Mouse (Mus musculus): ENCODE results near the gene Gm11549. TPM values are rescaled to one million over a fixed set of nuclear protein-coding genes. Genes with fewer than 3 reads are reported as not detected.
A peak's percentile ranks its signal among the peaks of the same experiment; 100 is the strongest.

Gm11549 gene
- polyA plus RNA-seq, 1 experiment from 2014 or later: 0.33 TPM

- H3K27me3 ChIP-seq (replicated peaks; ENCODE audit: control insufficient read depth, insufficient read depth, low read length): no peaks in the 10 kb centered on the region
- no peaks in the 10 kb centered on the region for H3K9me3 ChIP-seq (ENCODE audit: control insufficient read depth, low read length)
- H3K4me2 ChIP-seq (ENCODE audit: low read depth, low read length): no peak overlapping the region
- no peaks in the 10 kb centered on the region for H3K4me1 ChIP-seq (ENCODE audit: control insufficient read depth, insufficient read depth, low read length)
- H3K27ac ChIP-seq (replicated peaks; ENCODE audit: low read depth, low read length): no peak overlapping the region
- H3K9ac ChIP-seq (ENCODE audit: low read depth, low read length): no peak overlapping the region
- H3K4me3 ChIP-seq (ENCODE audit: low read depth, low read length): no peak overlapping the region
- no peak for ATAC-seq (ENCODE audit: low read depth)
- no peak for DNase-seq (ENCODE audit: low spot score)
- 80% methylated on average over 3 of the region's 3 CpGs for WGBS
- no peaks in the 10 kb centered on the region for H3K36me3 ChIP-seq (ENCODE audit: control insufficient read depth, insufficient read depth, low read length)
Measured at GRCm38 (mm10) chr3:36544961-36545360, 23.3 kb upstream of the Gm11549 start.

GRCm38 (mm10) chr3:36541399-36541798, 19.8 kb upstream of the Gm11549 start:
- DNase-seq (ENCODE audit: low spot score) (no peak), ATAC-seq (ENCODE audit: low read depth) (no peak)
- Histone ChIP-seq H3K9ac (ENCODE audit: low read depth, low read length) (no peak overlapping the region), H3K36me3 (ENCODE audit: control insufficient read depth, insufficient read depth, low read length) (no peaks in the 10 kb centered on the region), H3K4me3 (ENCODE audit: low read depth, low read length) (no peak overlapping the region), H3K9me3 (ENCODE audit: control insufficient read depth, low read length) (no peaks in the 10 kb centered on the region), H3K4me2 (ENCODE audit: low read depth, low read length) (no peak overlapping the region), H3K27me3 (replicated peaks; ENCODE audit: control insufficient read depth, insufficient read depth, low read length) (no peaks in the 10 kb centered on the region), H3K4me1 (ENCODE audit: control insufficient read depth, insufficient read depth, low read length) (no peaks in the 10 kb centered on the region), H3K27ac (replicated peaks; ENCODE audit: low read depth, low read length) (no peak overlapping the region)
- 89% methylated on average over 2 of the region's 2 CpGs for WGBS

- no peaks in the 10 kb centered on the region for H3K4me1 ChIP-seq (ENCODE audit: control insufficient read depth, insufficient read depth, low read length)
- H3K9ac ChIP-seq (ENCODE audit: low read depth, low read length): no peak overlapping the region
- WGBS: 64% methylated on average over 2 of the region's 2 CpGs
- H3K4me2 ChIP-seq (ENCODE audit: low read depth, low read length): no peak overlapping the region
- no peak overlapping the region for H3K4me3 ChIP-seq (ENCODE audit: low read depth, low read length)
- ATAC-seq (ENCODE audit: low read depth): no peak
- no peaks in the 10 kb centered on the region for H3K9me3 ChIP-seq (ENCODE audit: control insufficient read depth, low read length)
- DNase-seq (ENCODE audit: low spot score): no peak
- no peaks in the 10 kb centered on the region for H3K36me3 ChIP-seq (ENCODE audit: control insufficient read depth, insufficient read depth, low read length)
- H3K27ac ChIP-seq (replicated peaks; ENCODE audit: low read depth, low read length): no peak overlapping the region
- H3K27me3 ChIP-seq (replicated peaks; ENCODE audit: control insufficient read depth, insufficient read depth, low read length): no peaks in the 10 kb centered on the region
Measured at GRCm38 (mm10) chr3:36540756-36541155, 19.1 kb upstream of the Gm11549 start.

GRCm38 (mm10) chr3:36537701-36538470, 16.3 kb upstream of the Gm11549 start:
- 82% methylated on average over 4 of the region's 4 CpGs for WGBS
- ATAC-seq (ENCODE audit: low read depth) (no peak), DNase-seq (ENCODE audit: low spot score) (no peak)
- 0 out of 2 replicates have a peak, but pooled peaks cover under 1% of the 10 kb centered on the region for H3K27me3 ChIP-seq (replicated peaks; ENCODE audit: control insufficient read depth, insufficient read depth, low read length)
- H3K9ac ChIP-seq (ENCODE audit: low read depth, low read length): no peak overlapping the region
- no peak overlapping the region for H3K4me3 ChIP-seq (ENCODE audit: low read depth, low read length)
- no peaks in the 10 kb centered on the region for H3K9me3 ChIP-seq (ENCODE audit: control insufficient read depth, low read length)
- H3K36me3 ChIP-seq (ENCODE audit: control insufficient read depth, insufficient read depth, low read length): no peaks in the 10 kb centered on the region
- no peak overlapping the region for H3K27ac ChIP-seq (replicated peaks; ENCODE audit: low read depth, low read length)
- H3K4me1 ChIP-seq (ENCODE audit: control insufficient read depth, insufficient read depth, low read length): no peaks in the 10 kb centered on the region
- no peak overlapping the region for H3K4me2 ChIP-seq (ENCODE audit: low read depth, low read length)

GRCm38 (mm10) chr3:36536041-36536440, 14.4 kb upstream of the Gm11549 start:
- no peak overlapping the region for H3K27ac ChIP-seq (replicated peaks; ENCODE audit: low read depth, low read length)
- 92% methylated on average over 12 of the region's 12 CpGs for WGBS
- peaks cover 10% of the 10 kb centered on the region; the same call in 1 of the 2 replicates for H3K27me3 ChIP-seq (replicated peaks; ENCODE audit: control insufficient read depth, insufficient read depth, low read length)

GRCm38 (mm10) chr3:36533201-36533672, 11.6 kb upstream of the Gm11549 start:
- Histone ChIP-seq H3K4me3 (ENCODE audit: low read depth, low read length) (no peak overlapping the region), H3K36me3 (ENCODE audit: control insufficient read depth, insufficient read depth, low read length) (no peaks in the 10 kb centered on the region), H3K9me3 (ENCODE audit: control insufficient read depth, low read length) (no peaks in the 10 kb centered on the region), H3K27ac (replicated peaks; ENCODE audit: low read depth, low read length) (no peak overlapping the region), H3K27me3 (replicated peaks; ENCODE audit: control insufficient read depth, insufficient read depth, low read length) (peaks cover 13% of the 10 kb centered on the region), H3K9ac (ENCODE audit: low read depth, low read length) (no peak overlapping the region), H3K4me2 (ENCODE audit: low read depth, low read length) (no peak overlapping the region), H3K4me1 (ENCODE audit: control insufficient read depth, insufficient read depth, low read length) (no peaks in the 10 kb centered on the region)
- WGBS: 0% methylated on average over 1 of the region's 1 CpGs
- ATAC-seq (ENCODE audit: low read depth): peak; percentile 22; the same call in 1 of the 2 replicates
- DNase-seq (ENCODE audit: low spot score): peak; percentile 14

More at GRCm38 (mm10) chr3:36536041-36536440, 14.4 kb upstream of the Gm11549 start:
- H3K9me3 ChIP-seq (ENCODE audit: control insufficient read depth, low read length): no peaks in the 10 kb centered on the region
- H3K4me2 ChIP-seq (ENCODE audit: low read depth, low read length): no peak overlapping the region
- H3K4me1 ChIP-seq (ENCODE audit: control insufficient read depth, insufficient read depth, low read length): no peaks in the 10 kb centered on the region
- H3K36me3 ChIP-seq (ENCODE audit: control insufficient read depth, insufficient read depth, low read length): no peaks in the 10 kb centered on the region
- H3K4me3 ChIP-seq (ENCODE audit: low read depth, low read length): no peak overlapping the region
- DNase-seq (ENCODE audit: low spot score) (no peak), ATAC-seq (ENCODE audit: low read depth) (no peak)
- no peak overlapping the region for H3K9ac ChIP-seq (ENCODE audit: low read depth, low read length)

- no peaks in the 10 kb centered on the region for H3K9me3 ChIP-seq (ENCODE audit: control insufficient read depth, low read length)
- H3K4me2 ChIP-seq (ENCODE audit: low read depth, low read length): no peak overlapping the region
- H3K27me3 ChIP-seq (replicated peaks; ENCODE audit: control insufficient read depth, insufficient read depth, low read length): peaks cover 13% of the 10 kb centered on the region
- H3K27ac ChIP-seq (replicated peaks; ENCODE audit: low read depth, low read length): no peak overlapping the region
- no peak overlapping the region for H3K4me3 ChIP-seq (ENCODE audit: low read depth, low read length)
- no peak for DNase-seq (ENCODE audit: low spot score)
- no peaks in the 10 kb centered on the region for H3K36me3 ChIP-seq (ENCODE audit: control insufficient read depth, insufficient read depth, low read length)
- 35% methylated on average over 7 of the region's 7 CpGs for WGBS
- no peak for ATAC-seq (ENCODE audit: low read depth)
- no peaks in the 10 kb centered on the region for H3K4me1 ChIP-seq (ENCODE audit: control insufficient read depth, insufficient read depth, low read length)
- H3K9ac ChIP-seq (ENCODE audit: low read depth, low read length): no peak overlapping the region
Measured at GRCm38 (mm10) chr3:36532738-36533137, 11.1 kb upstream of the Gm11549 start.

- Histone ChIP-seq H3K9me3 (ENCODE audit: control insufficient read depth, low read length) (no peaks in the 10 kb centered on the region), H3K4me2 (ENCODE audit: low read depth, low read length) (peak overlapping the region; percentile 57), H3K36me3 (ENCODE audit: control insufficient read depth, insufficient read depth, low read length) (no peaks in the 10 kb centered on the region), H3K27ac (replicated peaks; ENCODE audit: low read depth, low read length) (no peak overlapping the region), H3K27me3 (replicated peaks; ENCODE audit: control insufficient read depth, insufficient read depth, low read length) (peaks cover 13% of the 10 kb centered on the region), H3K9ac (ENCODE audit: low read depth, low read length) (peak overlapping the region; percentile 47; the same call in 1 of the 2 replicates), H3K4me1 (ENCODE audit: control insufficient read depth, insufficient read depth, low read length) (no peaks in the 10 kb centered on the region), H3K4me3 (ENCODE audit: low read depth, low read length) (peak overlapping the region; percentile 31)
- ATAC-seq (ENCODE audit: low read depth): no peak
- WGBS: 7% methylated on average over 18 of the region's 18 CpGs
- DNase-seq (ENCODE audit: low spot score): peak; percentile 7
Measured at GRCm38 (mm10) chr3:36531979-36532542, 10.4 kb upstream of the Gm11549 start.

Measured in embryonic facial prominence, embryonic 14.5 days (tissue).